Mouse (Mus musculus) adrenal gland, postnatal 25 days (tissue): ENCODE data around the gene Ripply3. TPM values are rescaled to one million over a fixed set of nuclear protein-coding genes. Genes with fewer than 3 reads are reported as not detected.
A peak's percentile ranks its signal among the peaks of the same experiment; 100 is the strongest.

Experiments
- DNase-seq: peaks from one replicate; pipeline ENCODE4 v3.0.0; 2021; ENCODE audit warnings: mixed read lengths
- long read RNA-seq: library from polyadenylated mRNA; stranded (forward); transcript quantifications from one replicate; pipeline ENCODE4 v2.0.0, GENCODE M21; 2021
- total RNA-seq: library from RNA; stranded (reverse); gene quantifications from 2 replicates; pipeline ENCODE4 v1.2.3, GENCODE M21; 2021

The Ripply3 gene
- total RNA-seq: 5.5 and 6.3 TPM in 2 replicates
- long read RNA-seq, transcript Ripply3-201 (4 exons, 1,531 nt): major isoform, 10 of 11 reads
- long read RNA-seq, partial matches to known transcripts: 1 of 11 reads
- long read RNA-seq, other reads (novel, unspliced or antisense): 0 of 11 reads

DNA sequence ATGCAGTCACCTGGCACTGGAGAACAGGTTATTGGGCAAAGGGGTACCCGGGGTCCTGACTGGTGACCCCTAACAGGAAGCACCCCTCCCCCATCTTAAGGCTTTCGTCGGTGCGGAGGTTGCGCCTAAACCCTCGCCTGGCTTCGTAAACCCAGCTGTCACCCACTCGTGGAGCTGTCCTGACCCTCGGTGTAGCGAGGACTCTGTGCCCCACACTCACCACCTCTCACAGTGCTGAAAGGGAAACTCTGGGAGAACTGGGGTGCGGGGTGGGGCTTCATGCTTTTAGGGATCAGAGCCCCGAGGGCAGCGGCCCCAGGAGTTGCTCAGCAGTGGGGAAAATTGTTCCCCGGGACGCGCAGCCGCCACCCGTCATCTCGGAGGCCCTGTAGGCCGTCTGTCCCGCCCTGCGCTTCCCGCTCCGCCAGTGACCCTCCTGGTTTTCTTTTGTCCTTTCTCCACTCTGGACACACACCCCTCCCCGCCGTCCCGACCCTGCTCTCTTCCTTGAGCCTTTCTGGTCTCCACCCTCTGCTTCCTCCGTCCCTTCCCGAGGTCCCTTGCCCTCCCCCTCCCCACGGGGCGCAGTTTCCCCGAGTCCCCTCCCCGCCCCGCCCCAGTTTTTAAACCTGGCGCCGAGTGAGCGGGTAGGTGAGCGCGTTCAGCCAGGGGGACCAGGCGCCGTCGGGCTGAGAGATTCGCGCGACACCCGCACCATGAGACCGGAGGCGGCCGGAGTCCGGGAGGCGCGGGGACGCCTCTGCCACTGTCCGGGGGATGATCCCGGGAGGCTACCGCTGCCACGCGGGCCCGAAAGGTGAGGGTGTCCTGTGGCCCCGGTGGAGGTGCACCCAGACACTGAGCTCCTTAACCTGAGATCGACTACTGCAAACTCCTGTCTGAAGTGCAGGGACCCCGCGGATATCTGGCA, at the start of gene Ripply3:
Ripply3 (plus strand) TSS at position 640 of the 931 bp plus-strand sequence.
- DNase-seq: peak; percentile 66

DNA sequence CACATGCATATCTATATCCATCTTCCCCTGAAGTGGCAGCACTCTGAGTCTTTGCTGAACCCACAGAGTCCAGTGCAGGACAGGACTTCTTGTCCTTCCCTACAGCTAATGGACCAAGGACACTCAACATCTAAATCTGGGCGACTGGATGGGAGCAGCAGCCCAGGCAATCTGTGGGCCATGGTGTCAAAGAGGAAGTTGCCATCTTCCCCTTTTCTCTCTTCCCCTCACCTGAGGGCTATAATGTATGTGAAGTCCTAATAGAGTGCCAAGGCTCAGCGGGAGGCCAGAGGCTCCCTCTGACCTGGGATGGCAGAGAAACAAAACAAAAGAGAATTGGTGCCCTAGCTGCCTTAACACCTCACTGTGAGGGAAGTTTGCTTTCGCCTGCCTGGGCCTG, 44.2 kb upstream of the Ripply3 start:
- no peak for DNase-seq

DNA sequence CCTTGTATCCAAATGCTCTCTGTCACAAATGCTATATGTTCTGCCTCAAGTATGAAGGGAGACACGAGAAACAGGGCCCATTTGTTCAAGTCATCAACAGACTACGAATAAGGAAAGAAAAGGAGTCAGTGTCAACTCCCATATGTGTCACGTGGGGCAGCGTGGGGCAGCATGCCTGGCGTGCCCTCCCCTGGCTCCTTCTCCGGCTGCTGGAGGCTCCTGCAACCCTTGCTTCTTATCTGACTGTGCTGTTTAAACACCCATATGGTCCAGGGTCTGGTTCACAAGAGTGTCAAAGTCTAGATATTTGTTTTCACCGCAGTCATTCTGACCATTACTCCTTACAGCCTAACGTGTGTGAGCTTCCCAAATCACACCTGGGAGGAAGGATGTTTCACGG, 40.4 kb upstream of the Ripply3 start:
- DNase-seq: no peak

DNA sequence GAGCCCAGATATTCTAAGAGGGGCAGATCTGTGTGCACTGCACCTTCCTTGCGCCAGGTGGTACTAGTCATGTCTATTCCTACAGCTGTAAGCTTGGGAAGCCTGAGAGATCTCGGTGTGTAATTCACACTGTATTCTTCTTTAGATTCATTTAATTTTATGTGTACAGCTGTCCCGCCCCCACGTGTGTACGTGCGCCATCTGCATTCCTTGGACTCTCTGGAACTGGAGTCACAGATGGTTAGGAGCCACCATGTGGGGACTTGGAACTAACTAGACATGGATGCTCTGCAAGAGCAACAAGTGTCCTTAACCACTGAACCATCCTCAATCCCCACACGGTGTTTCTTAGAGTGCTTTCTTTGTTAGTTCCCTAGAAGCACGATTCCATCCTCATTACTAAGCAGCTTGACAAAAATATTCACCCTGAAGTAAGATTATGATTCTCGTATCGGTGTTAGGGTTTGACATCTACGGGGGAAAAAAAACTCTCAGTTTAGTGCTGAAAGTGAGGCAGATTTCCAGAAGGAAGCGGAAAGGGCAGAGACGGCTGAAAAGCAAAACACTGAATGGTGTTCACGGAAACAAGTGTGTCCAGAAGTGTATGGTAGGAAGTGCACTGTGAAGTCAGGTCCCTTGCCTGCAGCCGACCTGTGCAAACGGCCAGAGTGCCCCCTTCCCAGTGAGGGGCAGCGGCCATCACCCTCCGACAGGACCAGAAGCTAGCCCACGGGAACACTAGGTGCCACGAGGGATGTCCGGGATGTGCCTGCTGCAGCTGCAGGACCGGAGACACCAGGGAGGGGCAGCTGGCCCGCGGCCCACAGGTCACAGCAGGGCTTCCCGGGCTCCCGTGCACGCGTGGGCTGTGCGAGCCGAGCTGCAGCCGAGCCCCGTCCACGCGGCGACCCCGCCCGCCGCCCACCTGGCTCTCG, 38.8 kb upstream of the Ripply3 start:
- DNase-seq: peak; percentile 38

- peak; percentile 87 for DNase-seq
Measured at GRCm38 (mm10) chr16:94290073-94290999, 37.9 kb upstream of the Ripply3 start.

DNA sequence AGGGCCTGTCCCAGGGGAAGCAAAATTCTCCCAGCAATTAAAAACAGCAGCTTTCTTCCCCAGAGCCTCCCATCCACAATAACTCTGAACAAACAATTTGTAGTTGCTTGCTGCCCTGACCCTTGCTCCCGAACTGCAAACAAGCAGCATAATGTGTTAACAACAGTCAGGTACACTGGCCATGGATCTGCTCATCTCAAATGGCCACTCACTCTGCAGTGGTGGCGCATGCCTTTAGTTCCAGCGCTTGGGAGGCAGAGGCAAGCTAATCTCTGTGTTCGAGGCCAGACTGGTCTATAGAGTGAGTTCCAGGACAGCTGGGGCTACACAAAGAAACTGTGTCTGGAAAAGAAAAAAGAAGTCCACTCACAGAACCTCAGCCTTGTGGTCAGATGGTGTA, 37.1 kb upstream of the Ripply3 start:
- DNase-seq: no peak

DNA sequence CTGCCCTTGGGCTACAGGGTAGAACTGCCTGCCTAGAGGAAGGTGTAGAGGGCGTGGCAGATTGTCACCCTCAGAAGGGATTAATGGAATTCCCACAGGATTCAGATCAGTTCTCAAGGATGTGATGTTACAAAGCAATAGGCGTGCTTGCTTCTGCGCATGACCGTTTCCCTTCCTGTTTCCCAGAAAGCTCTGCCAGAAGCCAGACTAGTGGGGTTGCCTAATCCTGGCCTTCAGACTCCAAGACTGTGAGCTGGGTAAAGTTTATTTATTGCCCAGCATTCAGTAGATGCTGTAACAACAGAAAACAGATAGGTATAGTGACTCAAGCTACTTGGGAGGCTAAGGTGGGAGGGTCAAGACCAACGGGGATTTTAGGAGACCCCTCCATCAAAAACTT, 30.1 kb upstream of the Ripply3 start:
- DNase-seq: no peak

DNA sequence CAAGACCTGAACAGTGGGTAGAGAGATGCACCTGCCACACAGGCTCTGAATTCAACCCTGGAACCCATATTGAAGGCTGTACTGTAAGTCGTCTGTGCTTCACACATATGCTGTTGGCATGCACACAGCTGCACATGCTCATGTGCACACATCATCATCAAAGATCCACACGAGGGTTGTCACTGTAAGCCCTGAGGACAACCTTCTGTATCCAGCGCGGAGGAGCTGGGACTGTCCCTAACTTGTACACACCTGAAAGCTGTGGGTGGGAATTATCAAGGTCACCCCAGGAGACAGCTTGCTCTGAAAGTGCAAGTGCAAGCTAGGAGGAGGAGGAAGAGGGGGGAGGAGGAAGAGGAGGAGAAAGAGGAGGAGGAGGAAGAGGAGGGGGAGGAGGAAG, 29.0 kb upstream of the Ripply3 start:
- DNase-seq: no peak

- no peak for DNase-seq
Measured at GRCm38 (mm10) chr16:94301194-94301593, 27.0 kb upstream of the Ripply3 start.

DNA sequence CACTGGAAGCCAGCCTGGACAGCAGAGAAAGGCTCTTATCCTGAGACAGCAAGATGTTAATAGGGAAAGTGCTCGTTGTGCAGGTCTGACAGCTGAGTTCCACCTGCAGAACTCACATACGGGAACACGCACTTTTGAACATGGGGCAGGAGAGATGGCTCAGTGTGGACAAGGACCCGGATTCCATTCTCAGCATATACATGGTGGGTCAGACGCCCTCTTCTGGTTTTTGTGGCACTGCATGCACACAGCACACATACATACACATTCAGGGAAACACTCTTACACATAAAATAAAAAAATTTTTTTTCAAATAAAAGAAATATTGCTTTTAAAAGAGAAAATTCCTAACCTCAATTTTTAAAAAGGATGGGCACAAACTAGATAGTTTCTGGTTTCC, 26.5 kb upstream of the Ripply3 start:
- DNase-seq: no peak

- DNase-seq: peak; percentile 21
Measured at GRCm38 (mm10) chr16:94302274-94303202, 25.7 kb upstream of the Ripply3 start.

DNA sequence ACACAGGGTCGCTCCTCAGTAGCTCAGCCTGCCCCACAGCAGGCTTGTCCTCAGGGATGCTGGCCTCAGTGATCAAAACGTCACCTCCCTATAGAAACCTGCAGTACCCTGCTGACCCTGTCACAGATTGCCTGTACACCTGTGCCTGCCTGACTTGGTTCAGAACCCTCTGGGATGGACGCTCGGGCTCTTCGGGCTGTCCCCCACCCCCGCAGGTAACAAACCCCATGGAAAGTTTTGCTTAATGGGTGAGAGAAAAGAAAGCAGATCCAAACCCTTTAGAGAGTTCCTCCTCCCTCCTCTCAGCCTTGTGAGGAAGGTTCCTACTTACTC, 25.1 kb upstream of the Ripply3 start:
- DNase-seq: no peak

DNA sequence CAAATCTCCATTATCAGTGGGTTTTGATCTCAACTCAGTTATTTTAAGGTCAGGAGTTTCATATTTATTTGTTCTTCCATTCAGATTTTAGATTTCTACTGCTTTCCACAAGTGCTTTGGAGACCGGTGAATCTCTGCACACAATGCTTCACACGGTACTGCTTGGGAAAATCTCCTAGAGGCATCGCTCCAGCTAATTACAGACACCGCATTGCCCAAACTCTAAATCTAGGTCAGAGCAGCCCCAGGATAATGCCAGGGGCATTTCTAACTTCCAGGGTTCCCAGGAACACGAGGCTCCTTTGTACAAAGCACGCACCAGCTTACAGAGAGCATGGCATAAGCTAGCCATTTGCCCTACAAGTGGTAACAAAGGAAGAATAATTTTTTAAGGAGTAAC, 20.7 kb upstream of the Ripply3 start:
- no peak for DNase-seq

DNA sequence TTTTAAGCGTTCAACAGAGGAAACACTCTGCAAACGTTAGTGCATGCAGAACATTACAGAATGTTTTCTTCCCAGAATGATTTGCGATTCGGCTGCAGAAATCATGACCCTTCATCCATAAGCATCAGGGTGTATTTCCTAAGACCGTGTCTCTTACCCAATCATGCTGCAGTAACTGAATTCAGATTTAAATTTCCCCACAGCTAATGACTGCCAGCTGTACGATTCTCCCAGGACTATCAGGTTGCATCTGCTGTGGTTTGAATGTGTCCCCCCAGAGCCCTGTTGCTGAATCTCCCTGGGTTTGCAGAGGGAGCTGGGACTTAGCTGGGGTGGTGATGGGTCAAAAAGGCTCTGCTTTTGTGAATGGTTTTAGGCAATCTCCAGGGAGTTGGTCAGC, 20.3 kb upstream of the Ripply3 start:
- no peak for DNase-seq

DNA sequence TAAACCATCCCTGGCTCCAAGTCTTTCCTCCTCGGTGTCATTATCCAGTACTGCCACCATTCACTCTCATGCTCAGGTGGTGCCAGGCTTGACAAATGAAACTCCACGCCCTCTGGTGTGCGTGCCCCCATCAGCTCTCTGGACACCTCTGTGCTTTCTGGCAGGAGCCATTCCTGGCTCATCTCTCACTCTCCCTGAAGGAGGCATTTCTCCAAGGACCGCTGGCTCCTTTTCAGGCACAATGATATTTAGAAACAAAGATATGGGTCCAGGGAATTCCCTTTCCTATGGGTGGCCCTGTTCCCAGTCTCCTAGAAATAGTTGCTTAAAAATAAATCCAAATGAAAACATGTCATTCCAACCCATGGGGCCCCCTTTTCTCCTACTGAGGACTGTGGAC, 19.2 kb upstream of the Ripply3 start:
- no peak for DNase-seq

DNA sequence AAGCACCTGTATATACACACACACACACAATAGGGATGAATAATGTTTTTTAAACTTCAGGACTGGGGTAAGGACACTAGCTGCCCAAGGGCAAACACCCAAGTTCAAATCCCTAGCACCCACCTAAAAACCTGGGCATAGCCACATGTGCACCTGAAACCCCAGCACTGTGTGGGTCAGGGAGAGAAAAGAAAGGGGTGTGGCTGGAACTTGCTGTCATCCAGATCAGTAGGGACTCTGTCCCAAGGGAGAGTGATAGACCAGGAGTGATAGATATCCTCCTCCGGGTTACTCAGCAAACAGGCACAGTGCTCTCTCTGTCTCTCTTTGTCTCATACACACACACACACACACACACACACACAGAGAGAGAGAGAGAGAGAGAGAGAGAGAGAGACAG, 16.8 kb upstream of the Ripply3 start:
- no peak for DNase-seq

DNA sequence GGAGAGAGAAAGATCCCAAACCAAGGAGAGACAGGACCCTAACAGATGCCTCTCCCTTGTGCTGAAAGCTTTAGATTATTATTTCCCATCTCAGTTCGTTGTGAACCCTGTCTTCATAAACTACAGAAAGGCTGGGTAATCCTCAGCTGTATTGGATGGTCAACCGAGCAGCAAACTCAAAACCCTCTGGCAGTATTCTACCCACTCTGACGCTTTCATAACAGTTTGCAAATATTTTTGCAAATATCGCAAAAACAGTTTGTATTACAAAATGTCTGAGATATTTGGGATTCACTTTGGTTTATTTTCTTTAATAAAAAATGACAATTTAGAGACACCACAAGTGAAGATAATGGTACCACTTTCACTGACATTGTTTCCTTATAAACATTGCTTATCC, 16.3 kb upstream of the Ripply3 start:
- DNase-seq: no peak

GRCm38 (mm10) chr16:94312663-94313228, 15.5 kb upstream of the Ripply3 start:
- DNase-seq: peak; percentile 68

GRCm38 (mm10) chr16:94313229-94314030, 14.8 kb upstream of the Ripply3 start, which contains the start of gene Hlcs:
Hlcs (minus strand) TSS chr16:94313571.
- peak; percentile 100 for DNase-seq
